Mouse (Mus musculus): ENCODE results near the gene Meis2.

Gene Meis2

GRCm38 (mm10) chr2:115996438-115996837 lies 69.2 kb downstream of the Meis2 start:
- DNase-seq = no peak

DNA sequence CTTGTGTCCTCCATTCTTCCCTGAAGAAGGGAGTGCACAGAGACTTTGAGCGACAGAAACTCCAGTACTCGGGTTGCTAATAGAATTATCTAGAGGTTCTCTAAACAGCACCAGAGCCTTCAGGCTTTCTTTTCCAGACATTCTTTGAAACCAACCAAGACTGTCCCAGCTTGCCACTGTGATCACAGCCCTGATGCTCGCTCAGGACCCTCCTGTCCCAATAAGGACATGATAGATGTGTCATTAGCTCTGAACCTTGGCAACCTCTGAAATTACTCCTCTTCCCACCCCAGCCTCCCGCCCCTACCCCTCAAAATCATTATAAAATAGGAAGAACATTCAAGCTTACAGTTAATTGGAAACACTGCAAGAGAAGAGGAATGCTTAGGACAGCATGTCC lies 71.8 kb downstream of the Meis2 start:
- DNase-seq = no peak

GRCm38 (mm10) chr2:115989249-115989648 lies 76.4 kb downstream of the Meis2 start:
- no peak for DNase-seq

GRCm38 (mm10) chr2:115988448-115988847 lies 77.2 kb downstream of the Meis2 start:
- no peak for DNase-seq

DNA sequence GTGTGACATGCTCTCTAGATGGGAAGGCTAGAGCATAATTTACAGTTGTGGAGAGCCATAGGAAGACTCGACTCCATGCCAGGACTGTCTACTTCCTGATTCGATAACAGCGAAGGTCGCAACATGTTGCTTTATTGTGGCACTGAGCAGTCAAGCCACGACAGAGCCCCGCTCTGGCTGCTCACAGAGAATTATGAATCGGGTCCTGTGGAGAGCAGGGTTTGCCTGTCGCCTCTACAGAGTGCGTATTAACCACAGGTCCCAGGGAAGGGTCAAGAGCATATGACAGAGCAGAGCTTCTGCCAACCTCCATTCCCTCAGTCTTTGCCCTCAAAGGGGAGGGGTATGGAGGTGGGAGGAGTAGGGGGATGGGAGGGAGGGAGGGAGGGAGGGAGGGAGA lies 80.7 kb downstream of the Meis2 start:
- DNase-seq = no peak

DNA sequence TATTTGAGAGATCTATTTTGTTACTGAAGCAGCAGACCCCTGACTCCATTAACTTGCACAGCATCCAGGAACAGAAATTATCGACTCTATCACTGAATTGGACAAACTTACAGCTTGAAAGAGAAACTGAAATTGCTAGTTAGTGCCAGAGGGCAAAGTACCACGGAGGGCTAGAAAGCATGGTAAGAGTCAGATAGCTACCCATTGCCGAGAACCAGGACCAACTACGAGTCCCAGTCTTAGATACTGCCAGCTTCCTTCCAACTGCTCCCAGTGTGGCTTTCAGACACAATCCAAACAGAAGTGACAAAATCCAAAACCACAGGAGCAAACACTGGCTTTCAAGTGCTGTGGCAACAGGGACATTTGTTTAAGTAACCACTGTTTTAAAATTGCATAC lies 81.2 kb downstream of the Meis2 start:
- DNase-seq = no peak

GRCm38 (mm10) chr2:115980490-115980889 lies 85.1 kb downstream of the Meis2 start:
- DNase-seq = no peak

- DNase-seq = no peak
These were observed 85.8 kb downstream of the Meis2 start for GRCm38 (mm10) chr2:115979683-115980476.

DNA sequence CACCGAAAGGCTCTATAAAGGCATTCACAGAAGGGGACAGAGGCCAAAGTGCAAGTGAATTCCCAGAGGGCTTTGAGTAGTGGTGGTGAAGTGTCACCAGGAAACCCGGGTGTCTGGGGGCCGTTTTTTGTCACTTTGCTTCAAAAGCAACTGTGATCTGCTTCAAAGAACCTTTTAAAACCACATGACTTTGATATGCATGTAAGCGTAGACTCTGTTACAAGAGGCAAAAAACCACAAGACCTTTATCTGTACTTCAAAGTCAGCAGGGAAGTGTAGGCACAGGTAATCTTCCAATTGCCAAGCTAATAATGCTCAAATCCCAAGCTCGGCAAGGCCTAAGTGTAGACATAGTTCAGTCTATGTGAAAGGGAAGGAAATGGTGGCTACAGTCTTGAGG lies 87.0 kb downstream of the Meis2 start:
- DNase-seq = no peak

DNA sequence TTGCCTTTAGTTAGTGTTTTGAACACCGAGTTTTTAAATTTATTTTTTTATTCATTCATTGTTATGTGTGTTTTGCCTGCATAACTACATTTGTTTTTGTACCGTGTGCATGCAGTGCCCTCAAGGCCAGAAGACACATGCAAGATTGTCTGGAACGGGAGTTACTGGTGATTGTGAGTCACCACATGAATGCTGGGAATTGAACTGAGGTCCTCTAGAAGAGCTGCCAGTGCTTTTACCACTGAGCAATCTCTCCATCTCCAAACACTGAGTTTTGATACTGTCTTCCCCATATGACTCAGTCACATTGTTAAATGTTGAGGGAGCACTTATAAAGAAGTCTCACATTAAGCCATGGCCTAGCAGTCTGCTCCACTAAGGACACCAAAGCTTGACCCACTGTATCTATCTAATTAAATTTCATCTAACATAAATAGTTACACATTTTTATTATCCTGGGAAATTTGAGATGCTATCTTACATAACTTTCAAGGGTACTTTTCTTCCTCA lies 94.3 kb downstream of the Meis2 start:
- no peak for DNase-seq

GRCm38 (mm10) chr2:115970091-115970820 lies 95.4 kb downstream of the Meis2 start:
- no peak for DNase-seq

DNA sequence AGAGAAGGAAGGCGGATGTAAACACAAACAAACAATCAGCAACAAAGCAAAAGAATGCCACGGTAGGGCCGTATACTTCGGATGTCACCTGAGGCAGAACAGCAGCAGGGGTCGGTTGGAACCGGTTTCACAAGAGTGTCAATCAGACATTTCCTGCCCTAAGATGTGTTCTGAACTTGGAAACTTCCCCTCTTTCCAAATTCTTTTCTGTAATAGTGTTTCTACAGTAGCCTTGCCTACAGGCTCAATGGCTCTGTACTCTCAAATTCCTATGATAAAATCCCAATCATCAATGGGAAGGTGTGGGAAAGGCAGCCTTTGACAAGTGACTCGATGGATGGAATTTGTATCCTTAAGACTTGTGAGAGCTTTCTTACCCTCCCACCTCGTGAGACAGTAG lies 96.4 kb downstream of the Meis2 start:
- DNase-seq = no peak

DNA sequence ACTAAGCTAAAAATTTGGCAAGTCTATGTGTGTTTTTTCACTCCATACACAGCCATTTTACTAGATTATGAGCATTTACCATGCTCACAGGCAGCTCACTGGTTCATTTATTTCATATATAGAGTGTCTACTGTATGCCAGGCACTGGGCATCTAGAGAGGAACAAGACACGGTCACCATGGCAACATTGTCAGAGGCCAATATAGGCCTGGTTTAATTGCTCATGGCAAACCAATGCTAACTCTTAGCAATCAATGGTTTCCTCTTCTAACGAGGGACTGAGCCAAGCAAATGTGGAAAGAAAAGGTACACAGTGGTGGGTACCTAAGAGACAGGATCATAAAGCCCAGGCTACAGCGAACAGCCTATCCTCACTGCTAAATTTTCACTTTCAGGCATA lies 100.7 kb downstream of the Meis2 start:
- no peak for DNase-seq

DNA sequence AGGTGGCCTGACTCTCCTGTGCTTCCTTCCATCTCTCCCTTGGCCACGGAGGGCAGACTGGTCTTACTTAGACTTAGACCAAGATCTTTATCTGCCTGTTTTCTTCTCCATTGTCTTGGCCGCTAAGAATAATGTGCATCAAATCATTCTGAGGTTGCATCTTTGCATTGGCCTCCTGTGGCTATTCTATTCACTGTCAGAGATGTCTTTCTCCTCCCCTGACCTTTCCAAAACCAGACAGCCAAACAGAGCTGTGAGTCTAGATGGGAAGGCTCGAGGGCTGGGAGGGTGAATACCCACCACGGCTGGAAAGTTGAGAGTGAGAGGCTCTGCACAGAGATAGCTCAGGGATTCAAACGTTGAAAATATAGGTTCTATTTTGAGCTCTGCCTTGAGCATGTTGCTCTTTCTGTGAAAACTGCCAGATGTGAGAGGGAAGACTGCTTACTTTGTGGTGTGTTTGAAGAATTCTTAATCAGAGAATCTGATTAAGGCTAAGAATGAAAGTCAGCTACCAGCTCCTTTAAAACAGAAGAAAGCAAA lies 102.3 kb downstream of the Meis2 start:
- DNase-seq = no peak

DNA sequence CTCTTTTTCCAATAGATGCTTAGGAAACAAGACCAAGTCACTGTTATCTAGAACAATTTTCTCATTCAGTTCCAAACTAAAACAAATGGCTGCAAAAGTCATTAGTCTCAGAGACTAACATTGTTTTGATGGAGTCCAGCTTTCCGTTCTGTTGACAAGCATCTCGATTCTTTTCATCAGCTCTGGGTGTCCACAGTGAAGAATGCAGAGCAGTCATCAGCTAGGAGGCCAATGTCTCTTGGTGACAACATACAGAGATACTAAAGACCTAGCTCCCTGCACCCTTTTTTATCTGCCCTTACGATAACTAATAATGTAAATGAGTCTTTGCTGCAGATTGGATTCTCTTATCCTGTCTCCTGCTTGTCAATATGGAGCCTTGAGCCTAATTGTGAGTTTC lies 102.9 kb downstream of the Meis2 start:
- DNase-seq = no peak

- DNase-seq = no peak
These were observed 103.5 kb downstream of the Meis2 start for GRCm38 (mm10) chr2:115962113-115962512.

DNA sequence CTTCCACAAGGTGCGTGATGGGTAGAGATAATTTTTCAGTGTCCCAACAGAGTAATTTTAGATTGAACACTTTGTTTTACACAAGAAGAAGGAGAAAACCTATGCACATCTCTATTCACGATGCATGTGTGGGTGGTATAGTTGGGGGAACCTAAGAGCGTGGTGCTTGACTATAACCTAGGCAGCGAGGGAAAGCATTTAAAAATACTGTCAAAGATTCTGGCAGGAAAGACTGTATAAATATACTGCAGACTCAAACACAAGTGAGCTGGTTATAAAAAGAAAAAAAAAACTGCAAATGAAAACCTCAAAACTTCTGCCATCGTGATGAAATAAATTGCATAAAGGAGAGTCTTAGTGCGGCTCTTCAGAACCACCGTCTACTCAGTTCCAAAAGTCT lies 105.0 kb downstream of the Meis2 start:
- DNase-seq = no peak

DNA sequence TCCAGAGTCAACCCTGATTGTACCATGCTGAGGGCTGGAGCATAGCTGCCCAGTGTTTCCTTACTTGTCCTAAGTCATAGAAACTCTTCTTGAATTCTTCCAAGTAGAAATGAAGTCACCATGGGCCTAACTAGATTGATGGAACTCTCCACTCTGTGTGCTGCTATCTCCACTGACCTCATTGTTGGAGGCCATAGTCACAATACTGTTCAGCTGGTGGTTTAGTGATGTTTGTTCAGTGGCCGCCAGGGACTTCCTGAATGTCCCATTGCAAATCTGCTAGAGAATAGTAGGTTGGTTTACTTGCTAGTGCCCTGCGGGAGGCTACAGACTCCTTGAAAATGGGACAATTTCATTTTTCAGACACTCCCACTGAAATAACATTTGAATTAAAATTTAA lies 108.9 kb downstream of the Meis2 start:
- no peak for DNase-seq

DNA sequence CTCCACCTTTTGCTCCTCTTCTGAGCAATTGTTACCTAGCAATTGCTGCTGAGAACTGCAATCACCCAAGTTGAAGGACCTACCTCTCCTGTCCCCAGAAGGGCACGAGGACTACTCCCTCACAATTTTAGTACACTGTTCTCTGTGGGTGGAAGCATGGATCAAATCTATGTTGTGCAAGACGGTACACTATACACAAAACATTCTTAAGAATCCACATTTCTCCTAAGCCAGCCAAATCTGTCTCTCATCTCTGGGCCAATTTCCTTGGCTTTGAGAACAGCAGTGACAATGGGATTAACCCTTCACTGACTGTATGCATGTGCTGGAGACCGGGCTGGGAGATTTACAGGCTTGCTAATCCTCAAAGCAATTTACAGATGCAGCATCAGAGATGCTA lies 115.0 kb downstream of the Meis2 start:
- no peak for DNase-seq

- no peak for DNase-seq
These were observed 116.8 kb downstream of the Meis2 start for GRCm38 (mm10) chr2:115948630-115949426.

DNA sequence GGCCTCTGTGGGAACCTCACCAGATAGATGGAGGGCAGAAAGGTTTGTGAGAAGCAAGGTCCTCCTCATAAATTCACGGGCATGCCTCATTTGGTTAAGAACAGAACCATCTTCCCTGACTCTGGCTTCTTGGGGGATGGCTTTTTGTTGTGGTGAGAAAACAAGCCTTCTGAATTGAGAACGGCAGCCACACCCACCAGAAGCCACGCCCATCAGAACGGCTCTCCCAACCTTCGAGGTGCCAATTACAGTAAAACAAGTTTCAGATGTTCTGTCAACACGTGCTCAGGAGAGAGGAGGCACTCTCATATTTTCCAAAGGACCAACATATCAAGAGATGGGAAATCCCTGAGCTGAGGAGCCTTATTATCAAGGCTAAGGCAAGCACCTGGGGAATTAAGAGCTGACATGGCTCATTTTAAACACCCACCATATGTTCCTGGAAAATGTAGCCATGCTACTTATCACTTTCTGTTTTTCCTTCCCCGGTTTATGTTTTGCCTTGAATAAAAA lies 117.9 kb downstream of the Meis2 start:
- no peak for DNase-seq

DNA sequence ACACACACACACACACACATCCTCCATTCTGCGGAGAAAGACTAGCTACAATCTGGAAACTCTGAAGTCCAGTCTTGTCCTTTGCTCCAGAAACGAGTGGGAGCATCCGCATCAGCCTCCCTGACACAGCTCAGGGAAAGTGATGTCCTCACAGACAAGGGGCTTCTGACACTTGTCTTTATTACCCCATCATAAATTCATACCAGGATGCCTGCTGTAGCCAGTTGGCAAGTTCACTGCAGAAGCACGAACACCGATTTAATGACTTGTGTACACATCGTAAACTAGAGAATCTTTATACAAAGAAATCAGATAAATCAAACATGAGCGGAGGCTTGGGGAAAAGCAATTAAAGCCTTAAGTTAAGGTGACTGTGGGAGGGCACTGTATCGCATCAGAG lies 122.6 kb downstream of the Meis2 start:
- no peak for DNase-seq

DNA sequence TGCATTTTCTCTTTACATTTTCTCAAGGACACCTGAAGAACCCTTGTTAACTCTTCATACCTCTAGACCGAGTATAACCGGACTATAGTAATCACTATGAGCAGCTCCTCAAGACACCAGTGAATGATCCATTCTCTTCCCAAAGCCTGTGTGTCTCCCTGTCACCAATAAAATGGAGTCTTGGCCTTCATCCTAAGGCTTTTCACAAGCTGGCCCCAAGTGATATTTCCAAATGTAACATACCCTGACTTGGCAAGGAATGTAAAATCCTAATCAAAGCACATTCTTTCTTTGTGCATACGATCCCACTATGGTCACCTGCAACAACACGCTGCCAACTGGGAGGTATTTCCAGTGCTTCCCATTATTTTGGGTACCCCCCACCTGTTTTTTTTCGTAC lies 125.8 kb downstream of the Meis2 start:
- no peak for DNase-seq
